Mouse (Mus musculus) spleen, adult 2 months (tissue): ENCODE measurements at regions not wholly inside any gene's neighbourhood (a gene's known extent, or its start where the extent isn't known, plus 50 kb on each side); places are given as distances from the start of the nearest gene placed in this dataset.

Experiments
- CTCF ChIP-seq: fragments of 200-500 bp; IDR thresholded peaks from 2 replicates; pipeline ENCODE4 v1.5.1; 2011; ENCODE audit warnings: mild to moderate bottlenecking, inconsistent platforms; ENCODE audit not compliant: insufficient read depth, insufficient read length, insufficient replicate concordance; ENCODE audit errors: extremely low read depth
- POLR2A ChIP-seq: fragments of 200-500 bp; IDR thresholded peaks from 2 replicates; pipeline ENCODE4 v1.6.1; 2011; ENCODE audit warnings: low read depth, low read length, inconsistent platforms

DNA sequence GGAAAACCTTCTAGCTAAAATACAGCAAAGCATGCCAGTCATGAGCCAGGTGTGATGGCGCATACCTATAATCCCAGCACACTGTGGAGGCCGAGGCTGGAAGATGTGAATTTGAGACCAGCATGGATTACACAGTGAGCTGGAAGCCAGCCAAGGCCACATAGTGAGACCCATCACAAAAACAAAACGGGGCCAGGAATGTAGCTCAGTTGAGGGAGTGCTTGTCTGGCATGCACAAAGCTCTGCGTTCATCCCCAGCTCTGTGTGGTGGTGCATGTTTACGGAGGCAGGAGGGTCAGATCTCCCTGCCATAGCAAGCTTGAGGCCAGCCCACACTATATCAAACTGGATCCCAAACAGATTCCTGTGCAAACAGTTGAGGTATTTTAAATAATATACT, 646.4 kb downstream of the Rnf144a start:
- TF ChIP-seq CTCF (no peak), POLR2A (no peak)
